Mouse (Mus musculus): ENCODE data around the gene Zkscan16.
A peak's percentile ranks its signal among the peaks of the same experiment; 100 is the strongest.

Gene Zkscan16

DNA sequence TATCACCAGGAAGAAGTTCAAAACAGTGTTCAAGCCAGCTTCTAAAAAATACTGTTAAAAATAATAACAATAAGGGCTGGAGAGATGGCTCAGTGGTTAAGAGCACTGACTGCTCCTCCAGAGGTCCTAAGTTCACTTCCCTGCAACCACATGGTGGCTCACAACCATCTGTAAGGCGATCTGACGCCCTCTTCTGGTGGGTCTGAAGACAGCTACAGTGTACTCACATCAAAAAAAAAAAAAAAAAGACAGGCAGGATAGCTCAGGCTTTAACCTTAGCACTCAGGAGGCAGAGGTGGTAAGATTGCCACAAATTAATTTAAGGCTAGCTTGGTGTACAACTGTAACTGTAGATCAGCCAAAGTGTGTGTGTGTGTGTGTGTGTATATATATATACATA, 57.2 kb downstream of the Zkscan16 start:
- DNase-seq (ENCODE audit: low read depth): peak; percentile 85

DNA sequence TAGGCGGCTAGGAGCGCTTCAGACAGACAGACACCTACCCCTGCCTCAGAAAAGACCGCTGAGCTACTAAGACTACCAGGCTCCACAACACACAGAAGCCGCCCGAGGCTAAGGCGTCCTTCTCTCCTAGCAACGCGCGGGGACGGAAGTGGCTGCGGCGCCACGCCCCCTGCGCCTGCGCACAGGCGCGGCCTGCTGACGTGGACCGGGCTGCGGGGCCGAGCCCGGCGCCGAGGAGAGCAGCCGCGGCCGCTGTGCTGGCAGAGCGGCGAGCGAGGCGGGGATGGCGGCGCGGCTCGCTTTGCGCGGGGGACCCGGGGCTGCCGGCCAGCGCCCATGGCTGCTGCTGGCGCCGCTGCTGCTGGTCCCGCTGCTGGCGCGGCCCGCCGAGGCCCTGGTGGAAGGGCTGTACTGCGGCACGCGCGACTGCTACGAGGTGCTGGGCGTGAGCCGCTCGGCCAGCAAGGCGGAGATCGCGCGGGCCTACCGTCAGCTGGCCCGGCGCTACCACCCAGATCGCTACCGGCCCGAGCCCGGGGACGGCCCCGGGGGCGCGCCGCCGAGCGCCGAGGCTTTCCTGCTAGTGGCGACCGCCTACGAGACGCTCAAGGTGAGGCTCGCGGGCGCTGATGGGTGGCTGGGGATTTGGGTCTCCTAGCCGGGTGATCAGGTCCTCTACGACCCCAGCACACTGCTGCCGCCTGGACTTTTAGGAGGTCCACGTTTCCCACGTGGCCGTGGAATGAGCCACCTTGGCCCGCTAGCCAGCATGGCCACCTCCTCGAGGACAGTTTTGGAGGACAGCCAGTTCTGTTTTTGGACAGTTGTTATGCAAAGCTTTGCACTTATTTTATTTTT, 59.7 kb downstream of the Zkscan16 start, which contains the start of gene Gm20503:
Gene Gm20503, plus strand, starts transcription at position 263 of the 858 bp plus-strand sequence.
- DNase-seq (ENCODE audit: low read depth): peak; percentile 94

DNA sequence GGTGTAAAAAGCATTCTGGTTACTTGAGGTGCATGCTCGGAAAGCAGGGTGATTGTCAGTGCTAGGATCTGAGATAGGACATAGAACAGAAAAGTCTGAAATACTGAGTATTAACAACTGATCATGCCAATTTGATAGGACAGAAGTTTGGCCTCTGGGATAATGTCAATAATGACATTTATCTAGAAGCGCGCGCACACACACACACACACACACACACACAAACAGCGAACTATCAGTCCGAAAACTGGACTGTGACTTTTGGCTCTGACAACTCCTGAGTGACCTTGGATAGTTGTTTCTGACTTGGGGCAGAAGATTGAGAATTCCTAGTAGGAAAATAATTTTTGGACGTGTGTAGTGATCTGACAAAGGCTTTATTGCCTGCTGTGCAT, 60.4 kb downstream of the Zkscan16 start:
- DNase-seq (ENCODE audit: low read depth): no peak

DNA sequence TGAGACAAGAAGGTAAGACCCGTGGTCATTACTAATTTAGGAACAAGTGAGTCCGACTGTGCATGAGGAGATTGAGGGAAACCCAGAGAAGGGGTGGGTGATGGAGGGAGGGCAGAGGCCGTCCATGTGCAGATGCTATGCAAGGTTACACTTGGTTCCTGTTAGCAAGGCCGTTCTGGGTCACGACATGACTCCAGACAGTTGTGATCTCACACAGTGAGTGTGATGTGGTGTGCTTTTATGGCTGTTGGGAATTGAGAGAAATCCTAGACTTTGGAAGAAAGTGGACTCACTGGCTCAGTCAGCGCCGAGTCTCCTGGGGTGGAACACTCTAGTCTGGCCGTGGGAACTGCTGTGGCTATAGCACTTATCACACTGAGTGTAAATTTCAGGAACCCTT, 62.8 kb downstream of the Zkscan16 start:
- no peak for DNase-seq (ENCODE audit: low read depth)

DNA sequence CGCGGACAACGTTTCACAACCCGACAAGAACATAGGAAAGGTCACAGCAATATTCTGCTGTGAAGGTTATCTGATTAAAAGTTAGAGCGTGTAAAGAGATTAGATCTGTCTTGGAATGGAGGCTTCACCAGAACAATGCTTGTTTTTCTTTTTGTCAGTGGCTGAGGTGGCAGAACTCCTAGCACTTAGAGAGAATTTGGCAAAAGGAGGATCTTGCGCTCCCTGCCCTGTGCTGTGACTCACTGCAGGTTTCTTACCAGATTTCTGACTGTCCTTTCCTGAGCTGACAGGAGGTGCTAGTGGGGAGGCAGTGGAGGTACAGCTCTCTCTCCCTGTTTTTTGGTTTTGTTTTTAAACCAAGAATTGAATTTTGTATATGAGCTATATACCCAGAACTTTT, 63.6 kb downstream of the Zkscan16 start:
- DNase-seq (ENCODE audit: low read depth): no peak
